Mouse (Mus musculus): ENCODE data around the gene Usp40. TPM values are rescaled to one million over a fixed set of nuclear protein-coding genes. Genes with fewer than 3 reads are reported as not detected.

Usp40 gene
- polyA plus RNA-seq, 1 experiment = 23.5 TPM

Other genes with a start within 250 kb of the Usp40 start
- gene Sag, start 204.9 kb downstream of the Usp40 start, polyA plus RNA-seq (2012; rRNA removed) = 0.39 and 0.96 TPM in 2 replicates
- gene Dgkd, start 155.3 kb downstream of the Usp40 start, polyA plus RNA-seq (2012; rRNA removed) = 22.2 and 22.5 TPM in 2 replicates
- gene Ugt1a10, start 46.8 kb upstream of the Usp40 start, polyA plus RNA-seq (2012; rRNA removed) = 0.16 TPM in 1 of 2 replicates, not detected in the other
- gene Ugt1a9, start 62.2 kb upstream of the Usp40 start, polyA plus RNA-seq (2012; rRNA removed) = not detected in 2 replicates
- not detected in 2 replicates for gene Ugt1a8, start 79.3 kb upstream of the Usp40 start, polyA plus RNA-seq (2012; rRNA removed)
- gene Ugt1a7c, start 86.5 kb upstream of the Usp40 start, polyA plus RNA-seq (2012; rRNA removed) = 96.6 and 98.2 TPM in 2 replicates
- gene Ugt1a6b, start 94.7 kb upstream of the Usp40 start, polyA plus RNA-seq (2012; rRNA removed) = 30.4 and 31.7 TPM in 2 replicates
- gene Ugt1a6a, start 126.3 kb upstream of the Usp40 start, polyA plus RNA-seq (2012; rRNA removed) = 361 and 412 TPM in 2 replicates
- gene Ugt1a5, start 157.5 kb upstream of the Usp40 start, polyA plus RNA-seq (2012; rRNA removed) = 2.3 and 5.1 TPM in 2 replicates
- 0.77 and 1.6 TPM in 2 replicates for gene Ugt1a2, start 192.1 kb upstream of the Usp40 start, polyA plus RNA-seq (2012; rRNA removed)
- 1.3 and 1.7 TPM in 2 replicates for gene Dnajb3, start 197.2 kb upstream of the Usp40 start, polyA plus RNA-seq (2012; rRNA removed)
- gene Ugt1a1, start 203.4 kb upstream of the Usp40 start, polyA plus RNA-seq (2012; rRNA removed) = 9.0 and 11.0 TPM in 2 replicates
- gene Mroh2a, start 218.4 kb upstream of the Usp40 start, polyA plus RNA-seq (2012; rRNA removed) = 0.24 and 0.29 TPM in 2 replicates